Mouse (Mus musculus) cerebellum, postnatal 10 days (tissue): ENCODE results near the gene Selp.

Experiments used
- DNase-seq, 2 experiments: peaks; one replicate each; pipeline ENCODE4 v3.0.0; 2021; ENCODE audit warnings: mixed read lengths in 2 of 2

The Selp gene

GRCm38 (mm10) chr1:164184142-164184870 is 69.2 kb downstream of the Selp start:
- peak; percentile 80 to 89 for DNase-seq

- DNase-seq, result peak in 1 of 2 experiments; percentile 6
Observed at GRCm38 (mm10) chr1:164184871-164185223, 69.8 kb downstream of the Selp start.

DNA sequence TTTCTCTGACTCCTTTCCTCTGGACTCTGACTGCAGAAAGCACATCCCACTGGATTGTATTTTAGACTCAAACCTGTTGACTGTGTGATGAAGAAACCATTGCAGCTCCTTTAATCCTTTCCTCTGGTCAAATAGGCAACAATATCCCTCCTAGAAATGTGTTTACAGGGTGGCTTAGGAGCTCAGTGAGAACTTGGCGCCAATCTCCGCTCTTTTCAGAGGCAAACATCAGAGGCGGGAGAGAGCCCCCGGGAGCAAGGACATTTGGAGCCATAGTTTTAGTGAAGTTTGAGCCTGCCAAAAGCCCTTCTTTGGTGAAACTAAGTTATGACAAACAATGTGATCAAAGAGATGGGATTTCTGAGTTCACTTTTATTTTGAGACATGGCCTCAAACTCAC is 70.3 kb downstream of the Selp start:
- no peak for DNase-seq

DNA sequence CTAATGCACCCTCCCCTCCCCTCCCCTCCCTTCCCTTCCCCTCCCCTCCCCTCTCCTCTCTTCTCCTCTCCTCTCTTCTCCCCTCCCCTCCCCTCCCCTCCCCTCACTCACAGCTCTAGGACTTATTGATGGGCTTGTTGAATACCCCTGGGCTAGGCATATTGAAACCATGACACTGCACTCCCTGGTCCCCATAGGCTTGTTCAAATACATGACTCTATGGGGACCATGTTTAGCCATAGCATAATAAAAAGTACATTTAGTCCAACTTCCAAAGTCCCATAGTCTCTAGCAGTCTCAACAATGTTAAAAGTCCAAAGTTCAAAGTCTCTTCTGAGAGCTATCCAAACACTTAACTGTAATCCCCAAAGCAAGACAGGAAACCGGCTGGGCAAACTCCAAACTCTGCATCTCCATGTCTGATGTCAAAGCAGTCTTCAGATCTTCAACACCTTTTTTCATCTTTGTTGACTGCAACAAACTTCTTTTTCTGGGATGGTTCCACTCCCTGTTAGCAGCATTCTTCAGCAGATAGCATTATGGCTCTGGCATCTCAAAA is 72.0 kb downstream of the Selp start:
- no peak for DNase-seq

DNA sequence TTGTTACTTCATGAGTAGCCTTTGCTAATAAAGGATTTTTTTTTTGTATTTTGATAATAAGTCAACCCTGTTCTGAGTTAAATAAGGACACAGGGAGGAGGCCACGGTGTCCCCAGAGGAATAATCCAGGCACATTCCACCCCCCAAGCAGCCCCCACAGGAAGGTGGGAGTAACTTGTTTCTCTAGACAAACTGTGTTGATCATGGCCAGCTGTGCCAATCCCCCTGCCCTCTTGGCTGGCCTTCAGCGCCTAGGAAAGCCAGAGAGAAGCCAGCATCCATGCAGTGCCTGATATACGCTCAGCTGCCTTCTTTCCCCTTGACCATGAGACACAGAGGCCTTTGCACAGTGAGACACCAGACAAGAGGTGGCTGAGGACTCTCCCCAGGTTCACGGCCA is 84.5 kb downstream of the Selp start:
- no peak for DNase-seq
